Mouse (Mus musculus): ENCODE measurements around the gene Gm21731. TPM values are rescaled to one million over a fixed set of nuclear protein-coding genes. Genes with fewer than 3 reads are reported as not detected.
"Not testable (repeated sequence)": the region's sequence is repeated elsewhere in the genome, so short reads cannot be mapped to it uniquely, and the experiment has no call there.

Gm21731 gene
- not detected in 2 replicates for polyA plus RNA-seq (2015; fragmentation: Nextera tagmentation; extraction: Ambion mirVana)

DNA sequence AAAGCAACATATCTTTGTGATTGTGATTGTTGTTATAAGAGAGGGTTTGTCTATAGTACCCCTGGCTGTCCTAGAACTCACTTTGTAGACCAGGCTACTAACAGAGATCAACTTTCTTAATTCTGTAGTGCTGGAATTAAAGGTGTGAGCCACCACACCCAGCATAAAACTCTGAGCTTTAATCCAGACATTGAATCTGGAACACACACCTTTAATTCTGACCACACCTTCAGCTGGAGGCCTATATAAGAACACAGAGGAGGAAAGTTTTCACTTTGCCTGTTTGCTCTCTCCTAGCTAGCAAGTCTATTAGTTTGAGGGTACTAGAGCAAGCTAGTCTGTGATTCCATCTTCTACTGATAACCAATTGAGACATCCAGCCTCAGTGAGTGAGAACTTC is at the start of gene Gm21731:
Gene Gm21731, plus strand, starts transcription at position 301 of the 400 bp plus-strand sequence.
- H3K9ac ChIP-seq (replicated peaks; ENCODE audit: low read length); H3K9me3 ChIP-seq (ENCODE audit: low read length); H3K27ac ChIP-seq (ENCODE audit: low read length); H3K4me3 ChIP-seq (ENCODE audit: low read length); ATAC-seq (ENCODE audit: low FRiP score, low TSS enrichment); H3K36me3 ChIP-seq (ENCODE audit: insufficient read depth, low read length); H3K4me2 ChIP-seq (replicated peaks; ENCODE audit: low read depth, low read length); H3K27me3 ChIP-seq (ENCODE audit: insufficient read depth, low read length); H3K4me1 ChIP-seq (ENCODE audit: insufficient read depth, low read length): not testable (repeated sequence)

DNA sequence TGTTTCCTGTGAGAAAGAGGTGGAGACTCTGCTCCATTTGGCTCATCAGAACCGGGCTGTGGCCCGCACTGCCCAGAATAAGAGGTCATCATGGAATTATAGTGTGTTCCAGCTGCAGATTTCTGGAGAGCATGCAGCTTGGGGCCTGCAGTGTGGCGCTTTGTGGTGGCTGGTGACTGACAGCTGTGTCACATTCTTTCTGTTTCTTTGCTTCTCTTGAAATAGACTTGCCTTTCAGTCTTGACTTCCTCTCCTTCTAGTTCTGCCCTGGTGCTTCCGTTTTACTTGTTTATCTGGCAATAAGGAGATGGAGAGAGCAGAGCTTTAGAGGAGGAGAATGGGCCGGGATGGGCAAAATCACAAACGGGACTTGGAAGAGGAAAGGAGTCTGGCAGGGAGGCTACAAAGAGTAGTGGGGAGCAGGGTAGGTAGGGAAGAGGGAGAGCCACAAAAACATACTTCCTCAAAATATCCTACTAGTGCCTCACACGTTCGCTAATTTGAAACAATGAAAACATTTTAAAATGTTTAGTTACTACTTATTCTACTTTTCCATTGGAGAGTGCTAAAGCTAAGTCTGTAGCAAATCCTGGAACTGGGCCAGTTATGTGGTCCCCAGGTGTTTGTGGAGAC is 42.6 kb upstream of the Gm21731 start:
- whole genome bisulfite sequencing: 85% methylated on average over 6 of the region's 8 CpGs
- H3K4me1 ChIP-seq (ENCODE audit: insufficient read depth, low read length); H3K4me3 ChIP-seq (ENCODE audit: low read length); H3K4me2 ChIP-seq (replicated peaks; ENCODE audit: low read depth, low read length); H3K9ac ChIP-seq (replicated peaks; ENCODE audit: low read length); H3K9me3 ChIP-seq (ENCODE audit: low read length); H3K27ac ChIP-seq (ENCODE audit: low read length); H3K36me3 ChIP-seq (ENCODE audit: insufficient read depth, low read length); H3K27me3 ChIP-seq (ENCODE audit: insufficient read depth, low read length); ATAC-seq (ENCODE audit: low FRiP score, low TSS enrichment): not testable (repeated sequence)

- not testable (repeated sequence) for H3K4me3 ChIP-seq (ENCODE audit: low read length); H3K4me2 ChIP-seq (replicated peaks; ENCODE audit: low read depth, low read length); H3K9ac ChIP-seq (replicated peaks; ENCODE audit: low read length); ATAC-seq (ENCODE audit: low FRiP score, low TSS enrichment); H3K27ac ChIP-seq (ENCODE audit: low read length); H3K9me3 ChIP-seq (ENCODE audit: low read length); H3K36me3 ChIP-seq (ENCODE audit: insufficient read depth, low read length); H3K27me3 ChIP-seq (ENCODE audit: insufficient read depth, low read length); H3K4me1 ChIP-seq (ENCODE audit: insufficient read depth, low read length)
- no CpG with 5 or more reads among the region's 2 CpGs for WGBS
Measured at GRCm38 (mm10) chr13:120215847-120216246, 23.1 kb upstream of the Gm21731 start, which contains the start of gene Gm21762. Gene Gm21762 (minus strand): TSS chr13:120215947.

GRCm38 (mm10) chr13:120220922-120221321 is 18.0 kb upstream of the Gm21731 start:
- not testable (repeated sequence) for H3K27me3 ChIP-seq (ENCODE audit: insufficient read depth, low read length); H3K4me3 ChIP-seq (ENCODE audit: low read length); H3K27ac ChIP-seq (ENCODE audit: low read length); H3K36me3 ChIP-seq (ENCODE audit: insufficient read depth, low read length); H3K9me3 ChIP-seq (ENCODE audit: low read length); H3K4me2 ChIP-seq (replicated peaks; ENCODE audit: low read depth, low read length); ATAC-seq (ENCODE audit: low FRiP score, low TSS enrichment); H3K4me1 ChIP-seq (ENCODE audit: insufficient read depth, low read length); H3K9ac ChIP-seq (replicated peaks; ENCODE audit: low read length)
- 89% methylated on average over 5 of the region's 5 CpGs for WGBS

DNA sequence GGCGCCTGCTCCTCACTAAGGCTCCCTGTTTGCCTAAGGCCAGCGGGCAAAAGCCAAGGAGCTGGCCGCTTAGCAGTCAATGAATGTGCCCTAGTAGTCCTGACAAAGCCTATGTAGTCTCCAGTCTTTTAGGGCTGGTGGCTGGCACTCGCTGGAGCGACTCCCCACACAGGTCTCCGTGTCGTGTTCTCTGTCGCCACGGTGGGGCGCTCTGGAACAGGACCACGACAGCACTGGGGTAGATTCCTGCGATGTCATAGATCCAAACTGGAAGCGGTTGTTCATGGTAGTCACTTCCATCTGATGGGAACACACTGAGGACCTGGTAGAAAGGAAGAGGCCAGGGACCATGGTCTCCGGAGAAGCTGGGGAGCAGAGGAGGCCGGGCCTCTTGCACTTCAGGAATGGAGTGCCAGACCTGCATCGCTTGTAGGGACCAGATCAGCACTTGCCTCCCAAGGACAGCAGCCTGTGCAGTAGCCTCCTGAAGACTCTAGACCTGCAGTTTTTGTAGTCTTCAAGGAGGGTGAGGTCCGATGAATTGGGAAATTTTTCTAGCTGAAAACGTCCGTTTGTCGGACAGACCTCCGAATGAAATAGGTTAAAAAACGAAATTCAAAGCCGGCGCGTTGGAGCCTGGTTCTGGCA is 15.8 kb upstream of the Gm21731 start:
- H3K9me3 ChIP-seq (ENCODE audit: low read length); H3K36me3 ChIP-seq (ENCODE audit: insufficient read depth, low read length); H3K27ac ChIP-seq (ENCODE audit: low read length); H3K4me3 ChIP-seq (ENCODE audit: low read length); ATAC-seq (ENCODE audit: low FRiP score, low TSS enrichment); H3K9ac ChIP-seq (replicated peaks; ENCODE audit: low read length); H3K4me2 ChIP-seq (replicated peaks; ENCODE audit: low read depth, low read length); H3K4me1 ChIP-seq (ENCODE audit: insufficient read depth, low read length); H3K27me3 ChIP-seq (ENCODE audit: insufficient read depth, low read length): not testable (repeated sequence)
- 94% methylated on average over 16 of the region's 25 CpGs for WGBS

DNA sequence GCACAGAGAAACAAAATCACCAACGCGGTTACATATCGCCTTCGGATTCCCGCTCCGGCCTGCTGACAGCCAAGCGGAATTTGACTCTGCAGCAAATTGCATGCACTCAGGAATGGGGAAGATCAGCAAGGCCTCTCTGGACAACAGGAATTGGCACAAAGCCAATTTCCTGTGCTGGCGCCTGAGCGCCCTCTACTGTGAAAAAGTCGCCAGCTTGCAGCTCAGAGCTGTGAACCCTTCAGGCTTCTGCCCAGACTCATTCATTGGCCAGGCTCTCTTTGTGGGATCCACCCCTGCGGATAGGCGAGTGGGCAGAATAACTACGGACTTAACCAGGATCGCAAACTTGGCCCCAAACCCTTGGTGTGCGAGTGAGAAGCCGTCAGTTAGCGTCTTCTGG is 7.1 kb upstream of the Gm21731 start:
- not testable (repeated sequence) for H3K4me3 ChIP-seq (ENCODE audit: low read length); H3K9me3 ChIP-seq (ENCODE audit: low read length); H3K4me1 ChIP-seq (ENCODE audit: insufficient read depth, low read length); H3K36me3 ChIP-seq (ENCODE audit: insufficient read depth, low read length); H3K27ac ChIP-seq (ENCODE audit: low read length); H3K27me3 ChIP-seq (ENCODE audit: insufficient read depth, low read length); ATAC-seq (ENCODE audit: low FRiP score, low TSS enrichment); H3K4me2 ChIP-seq (replicated peaks; ENCODE audit: low read depth, low read length); H3K9ac ChIP-seq (replicated peaks; ENCODE audit: low read length)
- 92% methylated on average over 16 of the region's 17 CpGs for WGBS

DNA sequence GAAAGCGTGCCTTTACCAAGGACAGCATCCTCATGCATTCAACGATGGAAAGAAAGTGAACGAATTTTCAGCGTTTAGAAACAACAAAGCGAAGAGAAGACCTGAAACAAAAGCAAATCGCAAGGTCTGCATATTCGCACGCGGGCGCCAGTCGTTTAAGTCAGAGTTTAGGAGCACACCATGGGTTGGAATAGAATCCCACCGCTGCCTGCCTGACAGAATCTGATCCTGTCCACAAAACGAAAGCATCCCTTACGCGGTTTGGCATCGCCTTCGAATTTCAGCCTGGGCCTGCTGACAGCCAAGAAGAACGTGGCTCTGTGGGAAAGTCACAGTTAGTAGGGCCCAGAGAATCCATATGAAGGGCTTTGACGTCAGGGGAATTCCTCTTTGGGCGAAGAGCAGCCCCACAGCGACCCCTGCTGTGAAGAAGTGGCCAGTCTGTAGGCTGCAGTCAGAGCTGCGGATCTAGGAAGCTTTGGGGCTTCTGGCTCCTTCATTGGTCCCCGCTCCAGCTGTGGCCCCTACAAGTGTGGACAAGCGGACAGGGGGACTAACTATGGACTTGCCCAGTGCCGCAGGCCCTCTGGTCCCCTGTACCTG is 6.4 kb upstream of the Gm21731 start:
- H3K27ac ChIP-seq (ENCODE audit: low read length); H3K4me3 ChIP-seq (ENCODE audit: low read length); H3K4me1 ChIP-seq (ENCODE audit: insufficient read depth, low read length); H3K4me2 ChIP-seq (replicated peaks; ENCODE audit: low read depth, low read length); ATAC-seq (ENCODE audit: low FRiP score, low TSS enrichment); H3K9me3 ChIP-seq (ENCODE audit: low read length); H3K36me3 ChIP-seq (ENCODE audit: insufficient read depth, low read length); H3K9ac ChIP-seq (replicated peaks; ENCODE audit: low read length); H3K27me3 ChIP-seq (ENCODE audit: insufficient read depth, low read length): not testable (repeated sequence)
- 80% methylated on average over 12 of the region's 25 CpGs for WGBS

GRCm38 (mm10) chr13:120251208-120251924 is 12.5 kb downstream of the Gm21731 start:
- not testable (repeated sequence) for H3K27me3 ChIP-seq (ENCODE audit: insufficient read depth, low read length); H3K4me1 ChIP-seq (ENCODE audit: insufficient read depth, low read length); H3K9me3 ChIP-seq (ENCODE audit: low read length); H3K9ac ChIP-seq (replicated peaks; ENCODE audit: low read length); H3K4me3 ChIP-seq (ENCODE audit: low read length); H3K27ac ChIP-seq (ENCODE audit: low read length); H3K4me2 ChIP-seq (replicated peaks; ENCODE audit: low read depth, low read length); H3K36me3 ChIP-seq (ENCODE audit: insufficient read depth, low read length); ATAC-seq (ENCODE audit: low FRiP score, low TSS enrichment)
- 74% methylated on average over 2 of the region's 3 CpGs for WGBS

DNA sequence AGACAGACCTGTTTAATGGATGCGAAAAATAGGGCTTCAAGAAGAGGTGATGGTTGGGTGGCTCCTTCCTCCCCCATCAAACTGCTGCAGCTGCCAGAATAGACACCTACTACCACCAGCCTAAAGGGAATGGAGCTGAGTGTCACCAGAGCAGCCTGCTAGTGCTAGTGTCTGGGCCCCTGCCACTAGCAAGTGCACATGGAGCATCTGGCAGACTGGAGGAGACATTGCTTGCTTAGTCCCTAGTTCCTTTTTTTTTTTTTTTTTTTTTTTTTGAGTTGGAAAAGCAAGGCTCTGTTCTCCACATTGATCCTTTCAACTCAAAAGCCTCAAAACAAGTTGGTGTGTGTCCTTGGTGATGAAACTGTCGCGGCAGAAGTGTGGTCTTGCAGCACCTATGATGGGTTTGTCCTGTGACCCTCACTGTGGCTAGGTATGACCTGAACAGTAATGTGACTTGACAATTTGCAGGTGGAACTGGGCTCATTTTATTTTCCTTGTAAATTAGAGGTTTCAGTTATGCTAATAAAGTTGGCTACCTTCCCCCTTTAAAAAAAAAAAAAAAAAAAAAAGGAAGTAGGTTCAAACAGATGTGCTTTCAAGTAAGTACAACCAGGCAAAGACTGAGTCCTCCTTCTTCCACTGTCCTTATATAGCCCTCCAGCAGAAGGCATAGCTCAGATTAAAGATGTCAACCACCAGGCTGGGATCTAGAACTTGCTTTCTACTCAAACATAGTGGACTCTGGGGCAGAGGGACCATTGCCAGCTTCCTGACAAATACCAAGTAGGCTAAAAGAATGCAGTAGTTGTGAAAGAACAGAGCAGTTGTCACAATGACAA is 20.1 kb downstream of the Gm21731 start:
- not testable (repeated sequence) for H3K36me3 ChIP-seq (ENCODE audit: insufficient read depth, low read length); H3K4me3 ChIP-seq (ENCODE audit: low read length); H3K4me1 ChIP-seq (ENCODE audit: insufficient read depth, low read length); ATAC-seq (ENCODE audit: low FRiP score, low TSS enrichment); H3K27me3 ChIP-seq (ENCODE audit: insufficient read depth, low read length); H3K9ac ChIP-seq (replicated peaks; ENCODE audit: low read length); H3K27ac ChIP-seq (ENCODE audit: low read length); H3K9me3 ChIP-seq (ENCODE audit: low read length); H3K4me2 ChIP-seq (replicated peaks; ENCODE audit: low read depth, low read length)
- 88% methylated on average over 3 of the region's 3 CpGs for WGBS
